Mouse (Mus musculus) kidney, adult 2 months (tissue): ENCODE results near the gene Fer1l5. TPM values are rescaled to one million over a fixed set of nuclear protein-coding genes. Genes with fewer than 3 reads are reported as not detected.

Experiments used
- DNase-seq: peaks from one replicate; pipeline ENCODE4 v3.0.0; 2021
- H3K27ac ChIP-seq: fragments of 200-500 bp; 2 replicates; pipeline ENCODE4 v1.5.1; 2012; ENCODE audit warnings: low read depth, low read length, control low read depth, inconsistent platforms; ENCODE audit not compliant: insufficient read depth
- H3K27me3 ChIP-seq: fragments of 200-500 bp; replicated peaks from 2 replicates; pipeline ENCODE4 v1.6.1; 2012; ENCODE audit warnings: mild to moderate bottlenecking, moderate library complexity, low read length, inconsistent platforms; ENCODE audit not compliant: control insufficient read depth, insufficient read depth
- H3K36me3 ChIP-seq: fragments of 200-500 bp; 2 replicates; pipeline ENCODE4 v1.6.1; 2012; ENCODE audit warnings: mild to moderate bottlenecking, moderate library complexity, low read length, inconsistent platforms; ENCODE audit not compliant: control insufficient read depth, insufficient read depth
- H3K4me1 ChIP-seq: fragments of 200-500 bp; 2 replicates; pipeline ENCODE4 v1.6.1; 2011; ENCODE audit warnings: low read length; ENCODE audit not compliant: control insufficient read depth, insufficient read depth
- H3K4me3 ChIP-seq: fragments of 200-500 bp; 2 replicates; pipeline ENCODE4 v1.5.1; 2011; ENCODE audit warnings: mild to moderate bottlenecking, low read depth, low read length, control low read depth; ENCODE audit not compliant: insufficient read depth
- CTCF ChIP-seq: fragments of 200-500 bp; conservative IDR thresholded peaks from 2 replicates; pipeline ENCODE4 v1.5.1; 2011; ENCODE audit warnings: low read depth, mild to moderate bottlenecking, control low read depth, low read length, moderate library complexity, mixed read lengths; ENCODE audit not compliant: insufficient read depth, insufficient read length
- POLR2A ChIP-seq: fragments of 200-500 bp; IDR thresholded peaks from one replicate; pipeline ENCODE4 v1.6.1; 2011; ENCODE audit warnings: low read depth, low read length, control low read depth
- WGBS: fragments of 180-500 bp; shearing (Covaris S2); methylation state at CpG from one replicate; pipeline ENCODE4 v1.1.7; 2018; 5-methylcytosine and 5-hydroxymethylcytosine counted together
- polyA plus RNA-seq: library from polyadenylated mRNA; depleted of rRNA; stranded (reverse); fragments of >200 nt; gene quantifications from 2 replicates; pipeline ENCODE4 v1.2.3, GENCODE M21; 2012

The Fer1l5 gene
- polyA plus RNA-seq, 1 experiment = 0.06 TPM

- no peaks in the 10 kb centered on the region for H3K27me3 ChIP-seq
- no peak for DNase-seq
- H3K27ac ChIP-seq = no peak overlapping the region
- WGBS = 94% methylated on average over 2 of the region's 2 CpGs
- TF ChIP-seq POLR2A (no peak), CTCF (no peak)
- no peak overlapping the region for H3K4me3 ChIP-seq
- peaks cover 8% of the 10 kb centered on the region; the same call in 1 of the 2 replicates for H3K4me1 ChIP-seq
- H3K36me3 ChIP-seq = no peaks in the 10 kb centered on the region; the same call in 1 of the 2 replicates
Observed at GRCm38 (mm10) chr1:36429511-36429910, 57.4 kb downstream of the Fer1l5 start.

- DNase-seq = no peak
- TF ChIP-seq POLR2A (no peak), CTCF (no peak)
- Histone ChIP-seq H3K27me3 (no peaks in the 10 kb centered on the region), H3K36me3 (peaks cover 1% of the 10 kb centered on the region), H3K27ac (peak overlapping the region; percentile 74; the same call in 1 of the 2 replicates), H3K4me3 (no peak overlapping the region), H3K4me1 (peaks cover 8% of the 10 kb centered on the region; the same call in 1 of the 2 replicates)
- WGBS = 70% methylated on average over 4 of the region's 4 CpGs
Observed at GRCm38 (mm10) chr1:36432999-36433398, 60.9 kb downstream of the Fer1l5 start.

GRCm38 (mm10) chr1:36433616-36434015 lies 61.5 kb downstream of the Fer1l5 start:
- no peaks in the 10 kb centered on the region for H3K27me3 ChIP-seq
- peaks cover 8% of the 10 kb centered on the region; the same call in 1 of the 2 replicates for H3K4me1 ChIP-seq
- no peak overlapping the region for H3K4me3 ChIP-seq
- peak; percentile 66 for DNase-seq
- WGBS = 55% methylated on average over 3 of the region's 3 CpGs
- H3K36me3 ChIP-seq = peaks cover 3% of the 10 kb centered on the region
- H3K27ac ChIP-seq = peak overlapping the region; percentile 74
- TF ChIP-seq POLR2A = no peak
- TF ChIP-seq CTCF = no peak

GRCm38 (mm10) chr1:36435071-36435470 lies 63.0 kb downstream of the Fer1l5 start:
- no peak overlapping the region for H3K4me3 ChIP-seq
- H3K4me1 ChIP-seq = peaks cover 8% of the 10 kb centered on the region; the same call in 1 of the 2 replicates
- WGBS = 49% methylated on average over 4 of the region's 4 CpGs
- H3K27me3 ChIP-seq = no peaks in the 10 kb centered on the region
- no peak overlapping the region for H3K27ac ChIP-seq
- DNase-seq = no peak
- H3K36me3 ChIP-seq = peaks cover 9% of the 10 kb centered on the region
- no peak for TF ChIP-seq CTCF

GRCm38 (mm10) chr1:36436515-36436914 lies 64.4 kb downstream of the Fer1l5 start:
- 92% methylated on average over 6 of the region's 6 CpGs for WGBS
- peaks cover 9% of the 10 kb centered on the region for H3K36me3 ChIP-seq
- no peaks in the 10 kb centered on the region for H3K27me3 ChIP-seq
- DNase-seq = no peak
- H3K4me1 ChIP-seq = peaks cover 8% of the 10 kb centered on the region; the same call in 1 of the 2 replicates
- no peak overlapping the region for H3K27ac ChIP-seq
- H3K4me3 ChIP-seq = no peak overlapping the region
- no peak for TF ChIP-seq CTCF
- no peak for TF ChIP-seq POLR2A

GRCm38 (mm10) chr1:36437223-36437622 lies 65.1 kb downstream of the Fer1l5 start:
- Histone ChIP-seq H3K4me3 (no peak overlapping the region), H3K27ac (no peak overlapping the region), H3K27me3 (no peaks in the 10 kb centered on the region), H3K36me3 (peaks cover 9% of the 10 kb centered on the region), H3K4me1 (peaks cover 8% of the 10 kb centered on the region; the same call in 1 of the 2 replicates)
- DNase-seq = no peak
- WGBS = 93% methylated on average over 3 of the region's 3 CpGs
- TF ChIP-seq POLR2A (no peak), CTCF (no peak)

GRCm38 (mm10) chr1:36441101-36441500 lies 69.0 kb downstream of the Fer1l5 start:
- no peak for TF ChIP-seq POLR2A
- no peak for TF ChIP-seq CTCF
- H3K27me3 ChIP-seq = no peaks in the 10 kb centered on the region
- H3K4me3 ChIP-seq = no peak overlapping the region
- H3K36me3 ChIP-seq = peaks cover 8% of the 10 kb centered on the region
- 77% methylated on average over 4 of the region's 4 CpGs for WGBS
- H3K4me1 ChIP-seq = peaks cover 5% of the 10 kb centered on the region; the same call in 1 of the 2 replicates
- DNase-seq = no peak
- H3K27ac ChIP-seq = no peak overlapping the region
